Mouse (Mus musculus) heart, embryonic 12.5 days (tissue): Measurements from ENCODE around the gene Sept9. TPM values are rescaled to one million over a fixed set of nuclear protein-coding genes. Genes with fewer than 3 reads are reported as not detected.

Source experiments
- ATAC-seq: fragments of 200-750 bp; cut with Nextera tagmentation; 2 replicates; pipeline ENCODE4 v1.8.0; 2017; ENCODE audit warnings: moderate TSS enrichment, moderate library complexity; ENCODE audit not compliant: insufficient number of reproducible peaks, low FRiP score
- H3K27ac ChIP-seq: fragments of 300-500 bp; sonication (generic); 2 replicates; pipeline ENCODE4 v1.5.1; 2016; ENCODE audit warnings: mild to moderate bottlenecking, moderate library complexity; ENCODE audit not compliant: poor library complexity, severe bottlenecking
- H3K27me3 ChIP-seq: fragments of 300-500 bp; sonication (generic); replicated peaks from 2 replicates; pipeline ENCODE4 v1.6.1; 2016; ENCODE audit warnings: mild to moderate bottlenecking, moderate library complexity
- H3K36me3 ChIP-seq: fragments of 300-500 bp; sonication (generic); 2 replicates; pipeline ENCODE4 v1.6.1; 2016; ENCODE audit warnings: mild to moderate bottlenecking, moderate library complexity
- H3K4me1 ChIP-seq: fragments of 300-500 bp; sonication (generic); replicated peaks from 2 replicates; pipeline ENCODE4 v1.6.1; 2016; ENCODE audit warnings: mild to moderate bottlenecking
- H3K4me2 ChIP-seq: fragments of 300-500 bp; sonication (generic); 2 replicates; pipeline ENCODE4 v1.6.1; 2016; ENCODE audit warnings: mild to moderate bottlenecking, moderate library complexity
- H3K4me3 ChIP-seq: fragments of 300-500 bp; sonication (generic); 2 replicates; pipeline ENCODE4 v1.5.1; 2016; ENCODE audit warnings: mild to moderate bottlenecking
- H3K9ac ChIP-seq: fragments of 300-500 bp; sonication (generic); 2 replicates; pipeline ENCODE4 v1.6.1; 2016; ENCODE audit warnings: mild to moderate bottlenecking, moderate library complexity
- H3K9me3 ChIP-seq: fragments of 300-500 bp; sonication (generic); replicated peaks from 2 replicates; pipeline ENCODE4 v1.6.1; 2016; ENCODE audit warnings: mild to moderate bottlenecking, moderate library complexity
- WGBS: fragments of 180-500 bp; shearing (Covaris S2); methylation state at CpG from one replicate; pipeline ENCODE4 v1.1.7; 2016; 5-methylcytosine and 5-hydroxymethylcytosine counted together
- polyA plus RNA-seq: library from polyadenylated mRNA; unstranded; fragments of >200 nt; fragmentation: Nextera tagmentation; extraction: Ambion mirVana; gene quantifications from 2 replicates; pipeline ENCODE4 v1.2.1, GENCODE M21; 2016

Sept9 gene
- polyA plus RNA-seq, 1 experiment from 2014 or later: 103 TPM

- H3K27ac ChIP-seq: peak overlapping the region; percentile 87
- peak overlapping the region; percentile 65 for H3K4me2 ChIP-seq
- no peaks in the 10 kb centered on the region for H3K9me3 ChIP-seq
- peaks cover 92% of the 10 kb centered on the region for H3K4me1 ChIP-seq
- 31% methylated on average over 16 of the region's 16 CpGs for WGBS
- H3K36me3 ChIP-seq: no peaks in the 10 kb centered on the region
- ATAC-seq: 0 out of 2 replicates have a peak, but pooled peaks have one; percentile 5
- peak overlapping the region; percentile 27 for H3K4me3 ChIP-seq
- peak overlapping the region; percentile 64 for H3K9ac ChIP-seq
- no peaks in the 10 kb centered on the region for H3K27me3 ChIP-seq
These were observed 117.2 kb downstream of the Sept9 start for GRCm38 (mm10) chr11:117316441-117317331.

GRCm38 (mm10) chr11:117317429-117318101 is 118.1 kb downstream of the Sept9 start:
- Histone ChIP-seq H3K36me3 (no peaks in the 10 kb centered on the region), H3K27ac (peak overlapping the region; percentile 87), H3K4me3 (peak overlapping the region; percentile 27), H3K27me3 (no peaks in the 10 kb centered on the region), H3K4me2 (peak overlapping the region; percentile 65), H3K4me1 (peaks cover 92% of the 10 kb centered on the region), H3K9me3 (no peaks in the 10 kb centered on the region), H3K9ac (peak overlapping the region; percentile 64)
- 15% methylated on average over 20 of the region's 20 CpGs for WGBS
- ATAC-seq: no peak

DNA sequence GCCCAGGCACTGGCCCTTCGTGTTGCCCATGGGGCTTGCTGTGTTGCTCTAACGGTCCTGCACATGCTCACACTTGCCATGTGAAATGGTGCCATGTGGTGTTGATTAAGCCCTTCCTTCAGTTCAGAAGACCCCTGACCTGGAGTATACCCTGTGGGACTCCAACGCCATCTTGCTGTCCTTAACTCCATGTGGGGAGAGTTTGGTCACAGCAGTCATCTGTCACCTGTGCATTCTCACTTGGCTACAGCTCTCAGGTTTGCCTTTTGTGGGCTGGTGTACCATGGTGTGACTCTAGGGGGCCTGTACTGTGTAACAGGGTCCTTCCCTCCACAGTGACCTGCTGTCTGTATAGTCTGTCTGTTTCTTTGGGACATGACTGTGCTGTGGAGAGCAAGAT is 118.7 kb downstream of the Sept9 start:
- Histone ChIP-seq H3K27ac (peak overlapping the region; percentile 87), H3K4me2 (peak overlapping the region; percentile 65), H3K27me3 (no peaks in the 10 kb centered on the region), H3K4me1 (peaks cover 92% of the 10 kb centered on the region), H3K36me3 (no peaks in the 10 kb centered on the region), H3K4me3 (no peak overlapping the region), H3K9ac (no peak overlapping the region), H3K9me3 (no peaks in the 10 kb centered on the region)
- ATAC-seq: no peak
- WGBS: 51% methylated on average over 3 of the region's 3 CpGs

- 42% methylated on average over 12 of the region's 12 CpGs for WGBS
- Histone ChIP-seq H3K9me3 (no peaks in the 10 kb centered on the region), H3K4me3 (no peak overlapping the region), H3K4me2 (peak overlapping the region; percentile 15; the same call in 1 of the 2 replicates), H3K27ac (peak overlapping the region; percentile 87), H3K36me3 (no peaks in the 10 kb centered on the region), H3K9ac (0 out of 2 replicates have a peak overlapping the region, but pooled peaks have one; percentile 20), H3K27me3 (no peaks in the 10 kb centered on the region), H3K4me1 (peaks cover 92% of the 10 kb centered on the region)
- no peak for ATAC-seq
These were observed 119.5 kb downstream of the Sept9 start for GRCm38 (mm10) chr11:117318731-117319542.

DNA sequence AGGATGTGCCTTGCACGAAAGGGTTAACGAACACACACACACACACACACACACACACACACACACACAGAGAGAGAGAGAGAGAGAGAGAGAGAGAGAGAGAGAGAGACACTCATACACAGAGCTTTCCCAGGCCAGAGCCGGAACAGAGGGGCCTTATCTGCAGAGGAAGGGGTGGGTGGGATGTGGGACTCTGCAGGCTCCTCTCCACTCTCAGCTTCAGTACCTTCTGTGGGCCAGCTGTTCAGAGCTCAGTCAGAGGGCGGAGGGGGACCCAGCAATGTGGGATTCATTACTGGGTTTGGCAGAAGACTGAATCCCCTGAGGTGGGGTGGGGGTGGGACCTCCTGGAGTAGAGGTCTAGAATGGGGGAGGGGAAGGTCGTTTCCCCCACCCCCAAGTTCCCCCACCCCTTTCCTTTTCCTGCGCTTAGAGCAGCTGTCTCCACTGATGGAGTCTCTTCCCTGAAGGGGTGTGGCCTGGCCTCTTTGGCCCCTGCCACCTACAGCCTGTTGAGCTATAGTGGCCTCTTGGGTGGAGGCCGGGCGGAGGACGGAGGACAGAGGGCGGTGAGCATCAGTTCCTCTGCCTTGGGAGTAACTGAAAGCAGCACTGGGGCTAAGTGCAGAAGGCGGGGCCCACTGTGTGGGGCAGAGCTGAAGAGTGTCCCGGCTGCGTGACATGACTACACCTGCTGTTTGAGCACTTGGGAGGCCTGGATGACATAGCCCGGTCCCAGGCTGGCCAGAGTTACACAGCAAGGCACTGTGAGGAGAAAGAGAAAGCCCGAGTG is 120.3 kb downstream of the Sept9 start:
- peak; percentile 78 for ATAC-seq
- Histone ChIP-seq H3K4me1 (peaks cover 92% of the 10 kb centered on the region), H3K27me3 (no peaks in the 10 kb centered on the region), H3K27ac (peak overlapping the region; percentile 87), H3K36me3 (no peaks in the 10 kb centered on the region), H3K9ac (peak overlapping the region; percentile 17; the same call in 1 of the 2 replicates), H3K4me3 (no peak overlapping the region), H3K4me2 (peak overlapping the region; percentile 26), H3K9me3 (no peaks in the 10 kb centered on the region)
- 15% methylated on average over 14 of the region's 15 CpGs for WGBS

DNA sequence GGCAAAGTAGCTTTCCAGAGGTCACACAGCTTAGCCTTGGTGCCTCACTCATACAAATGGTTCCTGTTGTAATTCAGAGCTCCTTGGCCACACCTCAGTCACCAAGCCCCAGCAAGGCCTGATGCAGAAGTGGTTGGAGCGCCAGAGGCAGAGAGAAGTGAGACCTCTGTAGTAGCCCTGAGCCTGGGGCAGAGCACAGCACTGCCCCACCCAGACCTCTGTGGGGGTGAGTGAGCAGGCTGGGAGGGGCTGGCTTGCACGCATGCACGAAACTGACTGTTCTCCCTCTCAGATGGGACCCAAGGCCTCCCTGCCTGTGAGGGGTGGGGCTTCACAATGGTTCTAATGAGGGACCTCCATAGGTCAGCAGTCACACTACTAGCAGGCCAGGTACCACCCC is 121.0 kb downstream of the Sept9 start:
- Histone ChIP-seq H3K4me1 (peaks cover 91% of the 10 kb centered on the region), H3K27ac (peak overlapping the region; percentile 87), H3K9ac (peak overlapping the region; percentile 17; the same call in 1 of the 2 replicates), H3K36me3 (no peaks in the 10 kb centered on the region), H3K9me3 (no peaks in the 10 kb centered on the region), H3K4me3 (no peak overlapping the region), H3K27me3 (no peaks in the 10 kb centered on the region), H3K4me2 (no peak overlapping the region)
- 70% methylated on average over 3 of the region's 3 CpGs for WGBS
- ATAC-seq: no peak

GRCm38 (mm10) chr11:117321311-117321971 is 122.0 kb downstream of the Sept9 start:
- no peak for ATAC-seq
- Histone ChIP-seq H3K4me3 (no peak overlapping the region), H3K36me3 (no peaks in the 10 kb centered on the region), H3K27ac (no peak overlapping the region), H3K27me3 (no peaks in the 10 kb centered on the region), H3K9ac (no peak overlapping the region), H3K4me1 (peaks cover 95% of the 10 kb centered on the region), H3K4me2 (no peak overlapping the region), H3K9me3 (no peaks in the 10 kb centered on the region)
- WGBS: 74% methylated on average over 9 of the region's 9 CpGs

- Histone ChIP-seq H3K9me3 (no peaks in the 10 kb centered on the region), H3K9ac (no peak overlapping the region), H3K27ac (0 out of 2 replicates have a peak overlapping the region, but pooled peaks have one; percentile 3), H3K4me3 (no peak overlapping the region), H3K36me3 (no peaks in the 10 kb centered on the region), H3K4me2 (no peak overlapping the region), H3K4me1 (peaks cover 95% of the 10 kb centered on the region), H3K27me3 (no peaks in the 10 kb centered on the region)
- 83% methylated on average over 3 of the region's 3 CpGs for WGBS
- no peak for ATAC-seq
These were observed 122.8 kb downstream of the Sept9 start for GRCm38 (mm10) chr11:117322311-117322710.

GRCm38 (mm10) chr11:117322730-117323579 is 123.5 kb downstream of the Sept9 start:
- no peak overlapping the region for H3K4me2 ChIP-seq
- no peaks in the 10 kb centered on the region for H3K9me3 ChIP-seq
- H3K36me3 ChIP-seq: no peaks in the 10 kb centered on the region
- ATAC-seq: no peak
- H3K27ac ChIP-seq: peak overlapping the region; percentile 3; the same call in 1 of the 2 replicates
- no peaks in the 10 kb centered on the region for H3K27me3 ChIP-seq
- H3K4me3 ChIP-seq: no peak overlapping the region
- peaks cover 94% of the 10 kb centered on the region for H3K4me1 ChIP-seq
- no peak overlapping the region for H3K9ac ChIP-seq
- 57% methylated on average over 15 of the region's 15 CpGs for whole genome bisulfite sequencing
